Mouse (Mus musculus) lung, embryonic 14.5 days (tissue): ENCODE data around the gene Wscd2. TPM values are rescaled to one million over a fixed set of nuclear protein-coding genes. Genes with fewer than 3 reads are reported as not detected.

Experiments
- ATAC-seq: fragments of 200-750 bp; cut with Nextera tagmentation; 2 replicates; pipeline ENCODE4 v1.8.0; 2017; ENCODE audit warnings: mild to moderate bottlenecking, moderate TSS enrichment, moderate library complexity; ENCODE audit not compliant: insufficient read depth
- DNase-seq: peaks from one replicate; pipeline ENCODE4 v3.0.0-alpha.2; 2015
- H3K27ac ChIP-seq: fragments of 300-500 bp; sonication (generic); 2 replicates; pipeline ENCODE4 v1.5.1; 2014; ENCODE audit warnings: low read depth, mild to moderate bottlenecking, moderate library complexity
- H3K27me3 ChIP-seq: fragments of 300-500 bp; sonication (generic); 2 replicates; pipeline ENCODE4 v1.6.1; 2014; ENCODE audit warnings: low read length, control low read depth; ENCODE audit not compliant: insufficient read depth
- H3K36me3 ChIP-seq: fragments of 300-500 bp; sonication (generic); 2 replicates; pipeline ENCODE4 v1.6.1; 2014; ENCODE audit warnings: control low read depth; ENCODE audit not compliant: insufficient read depth
- H3K4me1 ChIP-seq: fragments of 300-500 bp; sonication (generic); 2 replicates; pipeline ENCODE4 v1.6.1; 2014; ENCODE audit warnings: antibody characterized with exemption, control low read depth; ENCODE audit not compliant: insufficient read depth
- H3K4me2 ChIP-seq: fragments of 300-500 bp; sonication (generic); 2 replicates; pipeline ENCODE4 v1.6.1; 2014; ENCODE audit warnings: mild to moderate bottlenecking
- H3K4me3 ChIP-seq: fragments of 300-500 bp; sonication (generic); 2 replicates; pipeline ENCODE4 v1.5.1; 2014; ENCODE audit warnings: low read depth, low read length
- H3K9ac ChIP-seq: fragments of 300-500 bp; sonication (generic); 2 replicates; pipeline ENCODE4 v1.6.1; 2014
- H3K9me3 ChIP-seq: fragments of 300-500 bp; sonication (generic); 2 replicates; pipeline ENCODE4 v1.6.1; 2016; ENCODE audit warnings: low read depth, low read length, control low read depth
- CTCF ChIP-seq: IDR thresholded peaks from 2 replicates; pipeline ENCODE4 v1.5.1; 2016; ENCODE audit warnings: antibody characterized with exemption, low read depth
- whole genome bisulfite sequencing: fragments of 180-500 bp; shearing (Covaris S2); extraction: QIAGEN DNeasy Blood & Tissue Kit; methylation state at CpG from one replicate; pipeline ENCODE4 v1.1.7; 2014; 5-methylcytosine and 5-hydroxymethylcytosine counted together
- polyA plus RNA-seq: library from polyadenylated mRNA; unstranded; fragments of >200 nt; fragmentation: Nextera tagmentation; extraction: Ambion mirVana; gene quantifications from 2 replicates; pipeline ENCODE4 v1.2.1, GENCODE M21; 2014

Gene Wscd2
- polyA plus RNA-seq, 1 experiment from 2014 or later = 6.4 TPM

- H3K27ac ChIP-seq = no peak overlapping the region
- peaks cover 27% of the 10 kb centered on the region for H3K4me1 ChIP-seq
- H3K4me2 ChIP-seq = no peak overlapping the region
- 64% methylated on average over 12 of the region's 12 CpGs for WGBS
- H3K27me3 ChIP-seq = no peaks in the 10 kb centered on the region
- H3K4me3 ChIP-seq = no peak overlapping the region
- DNase-seq (no peak), ATAC-seq (no peak)
- no peaks in the 10 kb centered on the region for H3K36me3 ChIP-seq
- TF ChIP-seq CTCF = no peak
- no peaks in the 10 kb centered on the region for H3K9me3 ChIP-seq
- H3K9ac ChIP-seq = no peak overlapping the region
Measured at GRCm38 (mm10) chr5:113638055-113638454, 147.9 kb downstream of the Wscd2 start.

- Histone ChIP-seq H3K36me3 (no peaks in the 10 kb centered on the region), H3K9me3 (no peaks in the 10 kb centered on the region), H3K4me1 (peaks cover 18% of the 10 kb centered on the region; the same call in 1 of the 2 replicates), H3K9ac (no peak overlapping the region), H3K4me2 (no peak overlapping the region), H3K4me3 (no peak overlapping the region), H3K27me3 (no peaks in the 10 kb centered on the region), H3K27ac (no peak overlapping the region)
- WGBS = 55% methylated on average over 5 of the region's 5 CpGs
- DNase-seq = no peak
- TF ChIP-seq CTCF = no peak
- no peak for ATAC-seq
Measured at GRCm38 (mm10) chr5:113639126-113639525, 149.0 kb downstream of the Wscd2 start.

Other genes starting within 250 kb of the Wscd2 start
- gene Sgsm1, start 179.5 kb upstream of the Wscd2 start, polyA plus RNA-seq = 3.8 and 5.2 TPM in 2 replicates
- gene Aym1, start 133.0 kb upstream of the Wscd2 start, polyA plus RNA-seq = not detected in 2 replicates
- 8.3 and 11.1 TPM in 2 replicates for gene Cmklr1, start 160.1 kb downstream of the Wscd2 start, polyA plus RNA-seq
- 0.38 TPM in 1 of 2 replicates, not detected in the other for gene 1700069L16Rik, start 234.4 kb downstream of the Wscd2 start, polyA plus RNA-seq
- 3.6 and 4.3 TPM in 2 replicates for gene Ficd, start 245.5 kb downstream of the Wscd2 start, polyA plus RNA-seq